Mouse (Mus musculus) heart, embryonic 15.5 days (tissue): Measurements from ENCODE around the gene Cux2. TPM values are rescaled to one million over a fixed set of nuclear protein-coding genes. Genes with fewer than 3 reads are reported as not detected.

Experiments used
- ATAC-seq: fragments of 200-750 bp; cut with Nextera tagmentation; replicated peaks from 2 replicates; pipeline ENCODE4 v1.8.0; 2017; ENCODE audit warnings: low read depth, moderate TSS enrichment; ENCODE audit not compliant: insufficient number of reproducible peaks, insufficient read depth, low FRiP score
- H3K27ac ChIP-seq: fragments of 300-500 bp; sonication (generic); 2 replicates; pipeline ENCODE4 v1.5.1; 2015; ENCODE audit warnings: mild to moderate bottlenecking, inconsistent platforms
- H3K27me3 ChIP-seq: fragments of 300-500 bp; sonication (generic); 2 replicates; pipeline ENCODE4 v1.6.1; 2015; ENCODE audit warnings: inconsistent platforms
- H3K36me3 ChIP-seq: fragments of 300-500 bp; sonication (generic); 2 replicates; pipeline ENCODE4 v1.6.1; 2015; ENCODE audit warnings: mild to moderate bottlenecking, inconsistent platforms
- H3K4me1 ChIP-seq: fragments of 300-500 bp; sonication (generic); replicated peaks from 2 replicates; pipeline ENCODE4 v1.6.1; 2015; ENCODE audit warnings: inconsistent platforms
- H3K4me2 ChIP-seq: fragments of 300-500 bp; sonication (generic); 2 replicates; pipeline ENCODE4 v1.6.1; 2015; ENCODE audit warnings: inconsistent platforms, mild to moderate bottlenecking, moderate library complexity
- H3K4me3 ChIP-seq: fragments of 300-500 bp; sonication (generic); 2 replicates; pipeline ENCODE4 v1.5.1; 2015; ENCODE audit warnings: mild to moderate bottlenecking, inconsistent platforms
- H3K9ac ChIP-seq: fragments of 300-500 bp; sonication (generic); 2 replicates; pipeline ENCODE4 v1.6.1; 2015; ENCODE audit warnings: mild to moderate bottlenecking, inconsistent platforms
- H3K9me3 ChIP-seq: fragments of 300-500 bp; sonication (generic); replicated peaks from 2 replicates; pipeline ENCODE4 v1.6.1; 2016; ENCODE audit warnings: inconsistent platforms
- WGBS: fragments of 180-500 bp; shearing (Covaris S2); methylation state at CpG from one replicate; pipeline ENCODE4 v1.1.7; 2015; ENCODE audit warnings: mixed read lengths; 5-methylcytosine and 5-hydroxymethylcytosine counted together
- polyA plus RNA-seq: library from polyadenylated mRNA; unstranded; fragments of >200 nt; fragmentation: Nextera tagmentation; extraction: Ambion mirVana; gene quantifications from 2 replicates; pipeline ENCODE4 v1.2.1, GENCODE M21; 2015

Cux2 gene
- polyA plus RNA-seq, 1 experiment from 2014 or later: 3.9 TPM

DNA sequence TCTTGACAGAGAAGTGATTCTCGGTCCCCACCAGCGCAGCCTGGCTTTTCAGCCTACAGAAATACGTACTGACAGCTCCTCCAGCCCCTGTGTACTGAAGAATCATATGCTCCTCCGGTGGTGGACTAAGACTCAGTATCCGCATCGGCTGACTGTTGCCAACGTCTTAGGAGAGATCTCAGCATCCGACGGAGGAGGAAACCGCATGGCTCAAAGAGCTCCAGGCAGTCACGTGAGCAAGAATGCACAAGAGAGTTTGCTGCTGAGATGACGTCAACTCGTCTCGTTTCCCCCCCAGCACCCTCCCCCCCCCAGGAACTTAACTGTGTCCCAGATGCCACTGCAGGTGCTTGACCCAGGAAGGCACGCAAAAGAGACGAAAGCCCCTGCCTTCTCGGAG lies 34.8 kb downstream of the Cux2 start:
- no peak overlapping the region for H3K4me3 ChIP-seq
- no peak overlapping the region for H3K9ac ChIP-seq
- no peak overlapping the region for H3K4me2 ChIP-seq
- H3K9me3 ChIP-seq: no peaks in the 10 kb centered on the region
- no peaks in the 10 kb centered on the region for H3K27me3 ChIP-seq
- no peaks in the 10 kb centered on the region for H3K36me3 ChIP-seq
- WGBS: 78% methylated on average over 17 of the region's 17 CpGs
- no peak overlapping the region for H3K27ac ChIP-seq
- no peaks in the 10 kb centered on the region for H3K4me1 ChIP-seq
- ATAC-seq: no peak

DNA sequence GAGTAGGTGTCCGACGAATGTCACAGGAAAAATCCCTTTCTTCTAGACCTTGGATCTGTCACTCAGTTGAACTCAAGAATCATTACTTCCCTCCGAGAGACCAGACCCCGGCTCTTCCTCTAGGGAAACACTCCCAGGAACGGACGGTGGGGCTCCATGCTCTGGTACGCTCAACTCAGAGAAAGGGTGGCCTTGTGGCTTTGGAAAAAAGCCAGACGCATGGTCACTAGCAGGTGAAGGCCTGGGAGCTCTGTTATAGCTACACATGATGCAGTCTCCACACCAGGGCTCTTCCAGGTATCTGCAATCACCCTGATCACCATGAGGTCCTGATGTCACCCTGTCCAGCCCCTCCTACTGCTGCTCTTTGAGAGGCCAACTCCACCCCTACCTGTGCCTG lies 35.2 kb downstream of the Cux2 start:
- Histone ChIP-seq H3K27me3 (no peaks in the 10 kb centered on the region), H3K36me3 (no peaks in the 10 kb centered on the region), H3K9ac (no peak overlapping the region), H3K4me1 (no peaks in the 10 kb centered on the region), H3K4me2 (no peak overlapping the region), H3K4me3 (no peak overlapping the region), H3K9me3 (no peaks in the 10 kb centered on the region), H3K27ac (no peak overlapping the region)
- 83% methylated on average over 8 of the region's 8 CpGs for WGBS
- no peak for ATAC-seq

DNA sequence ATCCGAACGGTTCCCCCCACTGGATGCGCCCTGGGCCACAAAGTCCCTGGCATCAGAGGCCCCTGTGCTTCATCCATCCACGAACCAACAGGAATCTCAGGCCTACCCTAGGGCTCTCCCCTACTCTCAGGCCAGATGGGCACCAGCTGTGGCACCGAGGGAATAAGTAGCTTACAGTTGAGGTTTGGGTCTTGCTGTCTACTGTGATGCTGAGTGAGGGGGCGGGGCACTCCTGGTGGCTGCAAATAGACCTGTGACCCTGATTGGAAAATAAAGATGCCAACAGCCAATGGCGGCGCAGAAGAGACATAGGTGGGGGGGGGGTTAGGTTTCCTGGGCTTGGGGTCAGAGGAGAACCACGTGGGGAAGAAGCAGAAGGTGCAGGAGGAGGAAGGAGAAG lies 38.6 kb downstream of the Cux2 start:
- WGBS: 40% methylated on average over 9 of the region's 9 CpGs
- Histone ChIP-seq H3K4me2 (no peak overlapping the region), H3K27me3 (no peaks in the 10 kb centered on the region), H3K9me3 (no peaks in the 10 kb centered on the region; the same call in 1 of the 2 replicates), H3K36me3 (no peaks in the 10 kb centered on the region), H3K4me3 (no peak overlapping the region), H3K4me1 (no peaks in the 10 kb centered on the region), H3K27ac (no peak overlapping the region), H3K9ac (no peak overlapping the region)
- ATAC-seq: no peak

DNA sequence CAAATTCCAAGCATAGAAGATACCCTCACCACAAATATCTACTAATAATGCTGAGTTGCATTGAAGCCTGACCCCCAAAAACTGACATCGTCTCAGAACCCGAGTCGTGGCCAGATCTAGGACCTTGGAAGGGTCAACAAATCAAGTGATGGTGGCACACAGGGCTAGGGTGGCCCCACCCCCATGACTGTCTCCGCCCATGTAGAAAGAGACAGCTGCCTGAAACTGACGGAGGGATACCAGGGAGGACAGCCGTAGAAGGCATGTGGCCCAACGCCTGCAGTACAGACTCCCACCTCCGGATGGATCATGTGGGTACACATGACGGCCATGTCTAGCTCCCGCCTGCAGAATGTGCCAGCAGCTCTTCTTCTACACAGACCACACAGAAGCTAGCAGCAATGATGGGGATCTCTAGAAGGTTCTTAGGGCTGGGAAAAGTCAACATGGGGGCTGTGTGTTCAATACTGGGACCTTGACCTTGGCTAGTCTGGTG lies 41.9 kb downstream of the Cux2 start:
- Histone ChIP-seq H3K9ac (no peak overlapping the region), H3K27me3 (no peaks in the 10 kb centered on the region), H3K9me3 (no peaks in the 10 kb centered on the region; the same call in 1 of the 2 replicates), H3K4me2 (no peak overlapping the region), H3K36me3 (no peaks in the 10 kb centered on the region), H3K4me1 (no peaks in the 10 kb centered on the region), H3K27ac (no peak overlapping the region), H3K4me3 (no peak overlapping the region)
- 84% methylated on average over 10 of the region's 10 CpGs for WGBS
- ATAC-seq: no peak

DNA sequence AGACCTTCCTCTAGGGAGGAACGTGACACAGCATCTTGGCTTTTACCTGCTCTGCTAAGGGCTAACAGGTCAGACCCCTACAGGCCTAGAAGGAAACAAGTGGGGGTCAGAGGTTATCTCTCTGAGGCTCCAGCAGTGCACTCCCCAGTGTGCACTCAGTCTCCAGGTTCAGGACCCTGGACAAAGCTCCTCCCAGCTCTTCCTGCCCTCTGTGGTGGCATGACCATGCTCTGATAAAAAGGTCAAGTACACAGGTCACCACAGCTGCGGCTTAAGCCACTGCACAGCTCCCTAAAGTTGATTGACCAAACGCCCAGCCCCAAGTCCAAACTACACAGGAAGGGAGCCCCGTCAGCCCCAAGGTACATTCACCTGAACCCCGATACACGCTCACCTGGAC lies 46.4 kb downstream of the Cux2 start:
- Histone ChIP-seq H3K27me3 (no peaks in the 10 kb centered on the region), H3K9ac (no peak overlapping the region), H3K4me3 (no peak overlapping the region), H3K27ac (no peak overlapping the region), H3K4me1 (0 out of 2 replicates have a peak, but pooled peaks cover 5% of the 10 kb centered on the region), H3K4me2 (no peak overlapping the region), H3K9me3 (no peaks in the 10 kb centered on the region; the same call in 1 of the 2 replicates), H3K36me3 (no peaks in the 10 kb centered on the region)
- no peak for ATAC-seq
- 56% methylated on average over 6 of the region's 6 CpGs for WGBS

DNA sequence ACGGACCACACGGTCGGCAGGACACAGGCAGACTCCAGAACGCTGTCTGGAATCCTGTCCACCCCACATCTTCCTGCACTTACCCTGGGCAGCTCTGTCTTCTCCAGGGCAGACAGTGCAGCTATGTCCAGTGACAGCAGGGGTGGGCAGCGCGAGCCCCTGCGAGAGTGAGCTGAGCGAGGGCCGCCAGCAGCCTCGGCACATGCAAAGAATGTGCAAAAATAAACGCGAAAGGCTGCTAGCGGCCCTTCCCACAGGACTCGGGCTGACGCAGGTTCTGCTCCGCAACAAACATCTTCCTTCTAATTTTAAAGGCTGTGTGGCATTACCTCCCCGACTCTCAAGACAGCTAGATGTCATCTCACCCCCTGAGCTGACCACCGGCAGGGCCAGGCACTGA lies 47.8 kb downstream of the Cux2 start:
- H3K4me2 ChIP-seq: no peak overlapping the region
- no peaks in the 10 kb centered on the region for H3K36me3 ChIP-seq
- ATAC-seq: no peak
- H3K9ac ChIP-seq: no peak overlapping the region
- 47% methylated on average over 18 of the region's 18 CpGs for WGBS
- H3K27ac ChIP-seq: no peak overlapping the region
- H3K27me3 ChIP-seq: no peaks in the 10 kb centered on the region
- H3K9me3 ChIP-seq: no peaks in the 10 kb centered on the region; the same call in 1 of the 2 replicates
- H3K4me1 ChIP-seq: 0 out of 2 replicates have a peak, but pooled peaks cover 5% of the 10 kb centered on the region
- no peak overlapping the region for H3K4me3 ChIP-seq

DNA sequence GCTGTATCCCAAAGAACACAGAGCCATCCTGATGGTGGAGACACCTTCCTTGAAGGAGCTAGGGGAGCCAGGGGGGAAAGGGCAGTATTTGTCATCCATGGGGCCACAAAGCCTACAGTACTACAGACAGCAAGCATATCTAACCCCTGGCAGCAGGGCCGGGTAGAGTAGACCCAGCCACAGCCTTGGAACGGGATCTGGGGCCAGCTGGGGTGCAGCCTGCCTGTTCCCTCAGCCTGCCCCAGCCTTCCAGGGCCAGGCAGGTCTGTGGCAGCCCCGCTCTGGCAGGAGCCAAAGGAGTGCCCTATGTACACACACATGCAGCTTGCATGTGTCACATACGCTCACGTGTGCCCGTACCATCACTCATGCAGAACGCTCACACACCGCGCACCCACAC lies 48.6 kb downstream of the Cux2 start:
- H3K9ac ChIP-seq: no peak overlapping the region
- H3K36me3 ChIP-seq: no peaks in the 10 kb centered on the region
- no peak for ATAC-seq
- H3K9me3 ChIP-seq: no peaks in the 10 kb centered on the region; the same call in 1 of the 2 replicates
- no peak overlapping the region for H3K4me2 ChIP-seq
- no peak overlapping the region for H3K27ac ChIP-seq
- H3K4me3 ChIP-seq: no peak overlapping the region
- 90% methylated on average over 9 of the region's 9 CpGs for WGBS
- H3K27me3 ChIP-seq: no peaks in the 10 kb centered on the region
- 0 out of 2 replicates have a peak, but pooled peaks cover 5% of the 10 kb centered on the region for H3K4me1 ChIP-seq

DNA sequence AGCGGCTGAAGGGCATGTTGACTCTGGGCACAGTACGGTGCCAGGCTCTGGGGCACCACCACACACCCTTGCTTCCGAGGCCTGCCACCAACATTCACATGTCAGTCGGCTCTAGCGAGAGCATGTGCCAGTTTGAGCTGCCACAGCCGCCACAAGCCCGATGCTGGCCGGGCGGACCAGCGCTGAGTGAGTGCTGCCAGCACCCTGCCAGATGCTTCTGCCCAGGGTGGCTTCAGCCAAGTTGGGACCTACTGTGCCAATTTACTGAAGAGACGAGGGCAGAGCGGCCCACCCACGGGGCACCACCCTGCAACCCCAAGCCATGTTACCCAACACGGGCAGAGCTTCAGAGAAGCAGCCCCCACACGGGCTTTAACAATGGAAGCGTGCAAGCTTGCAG lies 49.5 kb downstream of the Cux2 start:
- H3K9ac ChIP-seq: no peak overlapping the region
- no peaks in the 10 kb centered on the region for H3K9me3 ChIP-seq
- 80% methylated on average over 16 of the region's 16 CpGs for WGBS
- no peak overlapping the region for H3K4me3 ChIP-seq
- ATAC-seq: no peak
- no peaks in the 10 kb centered on the region for H3K36me3 ChIP-seq
- 0 out of 2 replicates have a peak, but pooled peaks cover 5% of the 10 kb centered on the region for H3K4me1 ChIP-seq
- H3K27ac ChIP-seq: no peak overlapping the region
- no peak overlapping the region for H3K4me2 ChIP-seq
- no peaks in the 10 kb centered on the region for H3K27me3 ChIP-seq

DNA sequence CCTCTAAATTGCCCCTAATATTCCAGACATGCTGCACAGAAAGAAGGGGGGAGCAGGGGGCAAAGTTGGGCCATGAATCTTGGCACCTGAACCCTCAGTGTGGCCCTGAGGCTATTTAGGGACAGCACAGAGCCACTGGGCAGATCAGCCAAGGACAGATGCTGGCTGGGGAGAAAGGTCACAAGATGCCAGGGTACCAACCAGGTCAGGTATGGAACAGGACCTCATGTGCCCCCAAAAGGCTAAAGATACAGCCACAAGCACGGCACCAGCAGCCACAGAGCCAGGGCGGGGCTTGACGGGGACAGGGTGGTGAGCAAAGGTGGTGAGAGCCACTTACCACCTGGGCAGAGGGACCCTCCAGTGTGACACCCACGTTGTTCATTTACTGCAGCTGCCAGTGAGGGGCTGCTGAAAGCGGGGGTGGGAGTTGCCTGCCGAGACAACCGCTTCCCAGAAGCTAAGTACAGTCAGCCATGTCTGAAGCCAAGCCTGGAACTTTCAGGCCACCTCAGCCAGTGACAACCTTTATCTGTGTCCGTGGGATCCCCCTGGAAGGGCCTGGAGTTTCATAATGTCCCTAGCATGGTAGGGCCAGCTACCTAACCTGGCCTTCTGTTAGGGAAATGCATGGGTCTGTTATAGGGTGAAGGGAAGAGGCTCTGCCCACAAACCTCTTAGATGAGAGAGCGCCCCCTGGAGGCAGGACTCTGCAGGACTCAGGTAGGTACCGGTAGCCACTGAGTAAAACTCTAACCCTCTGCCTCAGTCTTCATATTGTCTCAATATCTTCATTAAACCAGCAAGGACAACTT lies 50.7 kb downstream of the Cux2 start:
- Histone ChIP-seq H3K9me3 (no peaks in the 10 kb centered on the region), H3K36me3 (no peaks in the 10 kb centered on the region), H3K4me3 (no peak overlapping the region), H3K4me1 (0 out of 2 replicates have a peak, but pooled peaks cover 5% of the 10 kb centered on the region), H3K27me3 (no peaks in the 10 kb centered on the region), H3K4me2 (no peak overlapping the region), H3K9ac (no peak overlapping the region), H3K27ac (no peak overlapping the region)
- ATAC-seq: no peak
- 48% methylated on average over 10 of the region's 10 CpGs for WGBS

DNA sequence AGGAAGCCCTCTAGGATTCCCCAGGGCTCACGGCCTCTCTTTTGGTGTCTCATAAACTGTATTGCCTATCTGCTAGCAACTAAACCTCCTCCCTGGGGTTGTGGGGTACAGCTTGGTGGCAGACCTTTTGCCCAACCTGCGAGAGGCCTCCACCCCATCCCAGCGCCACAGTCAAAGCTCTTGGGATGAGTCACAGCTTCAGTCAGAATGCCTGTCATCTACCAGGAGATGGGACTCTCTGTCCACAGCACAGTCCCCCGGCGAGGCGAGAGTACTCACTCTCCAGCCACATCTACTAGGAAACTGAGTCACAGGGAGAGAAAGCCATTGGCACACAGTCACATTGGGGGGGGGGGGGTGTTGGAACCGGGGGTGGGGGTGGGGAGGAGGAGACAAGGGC lies 51.6 kb downstream of the Cux2 start:
- no peak for ATAC-seq
- no peaks in the 10 kb centered on the region for H3K9me3 ChIP-seq
- H3K27ac ChIP-seq: no peak overlapping the region
- H3K4me1 ChIP-seq: 0 out of 2 replicates have a peak, but pooled peaks cover 5% of the 10 kb centered on the region
- no peak overlapping the region for H3K9ac ChIP-seq
- H3K4me2 ChIP-seq: no peak overlapping the region
- H3K27me3 ChIP-seq: no peaks in the 10 kb centered on the region
- no peaks in the 10 kb centered on the region for H3K36me3 ChIP-seq
- 91% methylated on average over 6 of the region's 7 CpGs for WGBS
- H3K4me3 ChIP-seq: no peak overlapping the region

DNA sequence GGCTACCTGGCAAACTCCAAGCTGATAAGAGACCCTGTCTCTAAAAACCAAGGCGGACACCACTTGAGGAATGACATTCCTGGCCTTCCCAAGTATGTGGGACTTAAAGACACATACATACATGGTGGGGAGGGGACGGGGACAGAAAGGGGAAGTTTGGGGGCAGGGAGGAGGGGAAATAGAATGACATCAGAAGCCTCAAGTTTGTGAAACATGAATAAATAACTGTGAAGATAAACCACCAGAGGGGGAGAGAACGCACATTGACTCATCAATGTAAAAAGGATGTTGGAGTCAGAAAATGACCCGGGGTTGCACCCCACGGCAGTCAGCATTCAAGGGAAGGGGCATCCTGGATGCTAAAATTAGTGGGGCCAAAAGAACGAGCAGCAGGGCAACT lies 53.2 kb downstream of the Cux2 start:
- Histone ChIP-seq H3K4me2 (no peak overlapping the region), H3K9ac (no peak overlapping the region), H3K4me3 (no peak overlapping the region), H3K4me1 (0 out of 2 replicates have a peak, but pooled peaks cover 5% of the 10 kb centered on the region), H3K27me3 (no peaks in the 10 kb centered on the region), H3K9me3 (no peaks in the 10 kb centered on the region), H3K36me3 (no peaks in the 10 kb centered on the region), H3K27ac (no peak overlapping the region)
- 53% methylated on average over 6 of the region's 6 CpGs for WGBS
- ATAC-seq: no peak

DNA sequence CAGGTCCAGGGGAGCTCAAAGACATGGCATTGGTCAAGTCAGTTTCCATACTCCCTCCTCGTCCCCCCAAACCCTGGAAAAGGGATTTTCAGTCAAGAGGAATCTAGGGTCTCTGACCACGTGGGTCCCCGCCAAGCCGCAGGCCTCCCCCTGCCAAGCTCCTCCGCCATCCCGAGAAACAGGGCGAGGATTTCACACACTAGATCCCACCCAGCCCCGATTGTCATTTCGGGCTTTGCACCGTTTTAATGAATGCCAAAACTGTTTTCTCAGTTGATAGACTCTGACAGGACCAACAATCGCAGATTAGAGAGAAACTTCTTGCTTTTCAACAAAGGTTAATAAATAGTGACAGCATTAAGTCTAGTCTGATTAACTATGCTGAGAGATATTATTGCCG lies 55.1 kb downstream of the Cux2 start:
- Histone ChIP-seq H3K4me1 (peaks cover 7% of the 10 kb centered on the region), H3K27me3 (no peaks in the 10 kb centered on the region), H3K9ac (no peak overlapping the region), H3K4me2 (no peak overlapping the region), H3K9me3 (no peaks in the 10 kb centered on the region), H3K27ac (no peak overlapping the region), H3K4me3 (no peak overlapping the region), H3K36me3 (no peaks in the 10 kb centered on the region)
- ATAC-seq: no peak
- 78% methylated on average over 12 of the region's 12 CpGs for WGBS
